8 mouse cellular contexts compared by ENCODE assay signal in the genomic region with DNA sequence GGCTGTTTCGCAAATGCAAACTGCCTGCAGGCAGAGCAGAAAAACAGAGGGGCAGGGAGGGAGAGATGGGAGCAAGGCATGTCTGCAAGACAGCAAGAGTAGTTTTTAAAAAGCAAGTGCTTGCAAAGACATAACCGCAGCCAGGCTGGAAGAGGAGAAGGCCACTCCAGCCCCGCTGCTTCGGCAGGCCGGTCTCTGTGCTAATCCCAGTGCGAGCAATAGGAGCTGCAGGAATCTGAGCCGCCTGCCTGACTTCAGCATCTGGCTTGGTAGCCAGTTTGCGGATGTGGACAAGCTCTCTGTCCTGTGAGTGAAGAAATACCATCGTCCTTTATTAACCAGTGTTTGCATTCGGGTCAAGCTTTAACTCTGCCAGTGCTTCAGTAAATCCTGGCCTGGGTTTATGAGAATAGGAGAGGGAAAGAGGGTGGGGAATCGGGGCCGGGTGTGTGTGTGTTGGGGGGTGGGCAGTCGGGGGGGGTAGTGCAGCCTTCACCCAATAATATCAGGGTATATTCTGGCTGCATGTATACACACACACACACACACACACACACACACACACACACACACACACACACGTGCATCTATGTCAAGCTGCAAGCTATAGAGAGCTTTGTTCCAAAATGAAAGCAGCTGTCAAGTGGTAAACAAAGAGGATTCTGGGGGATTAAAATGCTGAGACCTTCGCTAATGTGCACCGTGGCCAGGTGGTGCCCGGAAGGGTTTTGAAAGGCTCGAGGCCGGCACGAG.
DNase-seq lines count a peak whose midpoint lies in the region; ATAC-seq and TF ChIP-seq lines count a peak whose summit lies in the region.

No protein-coding gene starts in this region.

- TF ChIP-seq POLR2A in heart, adult 2 months (IDR thresholded peaks at IDR 0.05; ENCODE audit: insufficient read depth, low read depth, low read length): no peak

- no peak for TF ChIP-seq EP300 in heart, adult 2 months (IDR thresholded peaks at IDR 0.05; ENCODE audit: insufficient read depth, low read depth, low read length)

- no peaks in the 10 kb centered on the region for H3K4me1 ChIP-seq in heart, adult 2 months (ENCODE audit: control insufficient read depth, insufficient read depth, low read length)
- peaks cover 24% of the 10 kb centered on the region for H3K4me1 ChIP-seq in midbrain, embryonic 16.5 days (ENCODE audit: control insufficient read depth, insufficient read depth, low read length)

- no peaks in the 10 kb centered on the region for H3K27me3 ChIP-seq in heart, adult 2 months (ENCODE audit: control insufficient read depth, insufficient read depth, low read length)
- H3K27me3 ChIP-seq in midbrain, embryonic 16.5 days (ENCODE audit: control insufficient read depth, insufficient read depth, low read depth, low read length): no peaks in the 10 kb centered on the region

- peak overlapping the region; percentile 9; the same call in 1 of the 2 replicates for H3K27ac ChIP-seq in heart, adult 2 months
- H3K27ac ChIP-seq in midbrain, embryonic 16.5 days (ENCODE audit: low read length): peak overlapping the region; percentile 84

- no peak overlapping the region for H3K9ac ChIP-seq in heart, adult 2 months (ENCODE audit: low read depth, low read length)
- peak overlapping the region; percentile 50 for H3K9ac ChIP-seq in midbrain, embryonic 16.5 days (ENCODE audit: low read depth, low read length)

- DNase-seq in heart, adult 2 months: peak; percentile 14 to 29
- no peak for DNase-seq in heart, postnatal 25 days (ENCODE audit: low spot score)
- DNase-seq in ZHBTc4 (ENCODE audit: low read depth, low spot score) (peak; percentile 30), MN1 (ENCODE audit: low spot score) (no peak)
- DNase-seq in gastrocnemius, postnatal 14 days: peak; percentile 78
- DNase-seq in kidney, postnatal 25 days: peak; percentile 11 to 36

- H3K9me3 ChIP-seq in midbrain, embryonic 16.5 days (replicated peaks; ENCODE audit: control insufficient read depth, low read length, poor library complexity, severe bottlenecking): no peaks in the 10 kb centered on the region

- ATAC-seq in midbrain, embryonic 16.5 days: peak; percentile 52
- no peak for ATAC-seq in CD4-positive, CD25-positive, alpha-beta regulatory T cell, adult 4 months

- 33% methylated on average over 20 of the region's 20 CpGs for WGBS in heart, adult 2 months
- WGBS in midbrain, embryonic 16.5 days: 4% methylated on average over 20 of the region's 20 CpGs

- no peak for TF ChIP-seq CTCF in heart, adult 2 months (IDR thresholded peaks at IDR 0.05)

- no peak overlapping the region for H3K4me3 ChIP-seq in heart, adult 2 months
- H3K4me3 ChIP-seq in midbrain, embryonic 16.5 days (ENCODE audit: low read depth, low read length): no peak overlapping the region

- H3K36me3 ChIP-seq in heart, adult 2 months (ENCODE audit: control insufficient read depth, insufficient read depth, low read length): no peaks in the 10 kb centered on the region
- H3K36me3 ChIP-seq in midbrain, embryonic 16.5 days (ENCODE audit: control insufficient read depth, insufficient read depth, low read length): no peaks in the 10 kb centered on the region

- intact Hi-C loops in heart, adult 2 months (cut with DNase I): no loop called here
- intact Hi-C loops in heart, postnatal 25 days (cut with DNase I): no loop called here
- intact Hi-C loops in gastrocnemius, postnatal 14 days (cut with DNase I; ENCODE audit: low total_unique reads): no loop called here

- no peaks in the 10 kb centered on the region for H3K79me2 ChIP-seq in heart, adult 2 months (replicated peaks; ENCODE audit: control insufficient read depth, insufficient read depth, low read length)

- peak overlapping the region; percentile 41 for H3K4me2 ChIP-seq in midbrain, embryonic 16.5 days (ENCODE audit: low read length)

Comparison
In these comparisons a context has a peak if more than half of its experiments do, and no peak if none do; other contexts are left out.
1. DNase-seq: peak in heart, adult 2 months (2 of 2), ZHBTc4 (single experiment), gastrocnemius, postnatal 14 days (single experiment) and kidney, postnatal 25 days (2 of 2); none in heart, postnatal 25 days (single experiment) and MN1 (single experiment).